Mouse (Mus musculus) lung, adult 2 months (tissue): ENCODE results near the gene Dctpp1. TPM values are rescaled to one million over a fixed set of nuclear protein-coding genes. Genes with fewer than 3 reads are reported as not detected.

Experiments
- DNase-seq: peaks from one replicate; pipeline ENCODE4 v3.0.0; 2022
- H3K4me1 ChIP-seq: fragments of 200-500 bp; 2 replicates; pipeline ENCODE4 v1.6.1; 2011; ENCODE audit warnings: low read length; ENCODE audit not compliant: control insufficient read depth, insufficient read depth
- H3K4me3 ChIP-seq: fragments of 200-500 bp; replicated peaks from 2 replicates; pipeline ENCODE3; 2011; ENCODE audit warnings: low read depth, mild to moderate bottlenecking, control low read depth, low read length; ENCODE audit errors: extremely low read depth
- CTCF ChIP-seq: fragments of 200-500 bp; IDR thresholded peaks from 2 replicates; pipeline ENCODE4 v1.5.1; 2011; ENCODE audit warnings: mild to moderate bottlenecking, low read length, control low read depth; ENCODE audit not compliant: insufficient read depth
- POLR2A ChIP-seq: fragments of 200-500 bp; IDR thresholded peaks from 2 replicates; pipeline ENCODE4 v1.6.1; 2011; ENCODE audit warnings: low read depth, mild to moderate bottlenecking, control low read depth, low read length, borderline replicate concordance; ENCODE audit errors: extremely low read depth
- WGBS: fragments of 180-500 bp; shearing (Covaris S2); methylation state at CpG from one replicate; pipeline ENCODE4 v1.1.7; 2018; 5-methylcytosine and 5-hydroxymethylcytosine counted together
- polyA plus RNA-seq: library from polyadenylated mRNA; depleted of rRNA; stranded (reverse); fragments of >200 nt; gene quantifications from 2 replicates; pipeline ENCODE4 v1.2.3, GENCODE M21; 2012; rRNA removed

The Dctpp1 gene
- polyA plus RNA-seq, 1 experiment, result 17.9 TPM

DNA sequence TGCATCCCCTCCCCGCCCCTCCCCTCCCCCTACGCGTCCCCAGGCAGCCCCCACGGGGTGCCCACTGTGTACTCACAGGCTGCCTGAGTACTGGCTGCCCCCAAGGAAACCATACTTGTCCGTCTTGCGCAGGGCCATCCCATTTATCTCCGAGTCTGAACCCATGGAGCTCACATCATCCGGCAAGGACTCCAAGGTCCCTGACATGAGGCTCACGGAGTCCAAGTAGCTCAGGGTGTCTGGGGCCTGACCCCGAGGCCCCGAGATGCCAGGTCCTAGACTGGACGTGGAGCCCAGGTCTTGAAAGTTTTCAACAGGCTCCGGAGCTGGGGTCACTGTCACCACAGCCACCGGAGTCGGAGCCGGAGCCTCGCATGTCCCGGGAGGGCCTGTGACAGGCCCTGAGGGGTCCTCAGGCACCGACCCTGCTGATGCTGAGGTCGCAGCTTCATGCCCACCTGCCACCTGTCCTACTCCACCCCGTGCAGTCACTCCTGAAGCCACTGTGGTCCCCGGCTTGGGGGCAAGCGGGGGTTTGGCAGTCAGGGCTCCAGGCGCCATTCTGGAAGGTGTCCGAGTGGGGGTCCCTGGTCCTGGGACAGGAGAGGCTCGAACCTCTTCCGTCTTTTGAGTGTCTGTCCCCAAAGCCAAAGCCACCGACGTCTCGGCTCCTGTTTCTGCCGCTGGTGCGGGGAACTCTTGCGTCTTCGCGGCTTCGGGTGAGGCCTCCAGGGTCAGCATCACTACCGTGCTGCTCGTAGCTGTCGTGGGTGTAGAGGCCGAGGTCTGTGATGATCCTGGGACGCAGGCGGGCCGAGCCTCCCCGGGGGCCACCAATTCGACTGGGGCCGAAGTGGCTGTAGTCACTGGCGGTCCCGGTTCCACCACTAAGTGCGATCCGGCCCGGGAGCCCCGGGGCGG, 52.9 kb downstream of the Dctpp1 start:
- TF ChIP-seq POLR2A (no peak), CTCF (no peak)
- DNase-seq, result no peak
- H3K4me1 ChIP-seq, result peaks cover 4% of the 10 kb centered on the region
- peak overlapping the region; percentile 83 for H3K4me3 ChIP-seq
- WGBS, result under 1% methylated on average over 53 of the region's 53 CpGs

Other genes starting within 250 kb of the Dctpp1 start
- 82.2 and 125 TPM in 2 replicates for gene Mvp, start 246.1 kb downstream of the Dctpp1 start, polyA plus RNA-seq
- gene Pagr1b, start 244.2 kb downstream of the Dctpp1 start, polyA plus RNA-seq, result 2.6 and 2.8 TPM in 2 replicates
- gene Pagr1a, start 243.4 kb downstream of the Dctpp1 start, polyA plus RNA-seq, result 5.7 and 7.5 TPM in 2 replicates
- gene Gm42742, start 239.6 kb downstream of the Dctpp1 start, polyA plus RNA-seq, result 26.5 and 38.8 TPM in 2 replicates
- gene Prrt2, start 239.5 kb downstream of the Dctpp1 start, polyA plus RNA-seq, result 8.1 and 9.8 TPM in 2 replicates
- gene Maz, start 233.7 kb downstream of the Dctpp1 start, polyA plus RNA-seq, result 131 and 194 TPM in 2 replicates
- gene Kif22, start 218.2 kb downstream of the Dctpp1 start, polyA plus RNA-seq, result 0.78 and 1.3 TPM in 2 replicates
- 0.37 and 19.0 TPM in 2 replicates for gene Zg16, start 173.4 kb downstream of the Dctpp1 start, polyA plus RNA-seq
- gene AI467606, start 169.3 kb downstream of the Dctpp1 start, polyA plus RNA-seq, result 45.0 and 49.9 TPM in 2 replicates
- 0.57 and 0.93 TPM in 2 replicates for gene Qprt, start 138.5 kb downstream of the Dctpp1 start, polyA plus RNA-seq
- gene Spn, start 122.9 kb downstream of the Dctpp1 start, polyA plus RNA-seq, result 11.8 and 13.2 TPM in 2 replicates
- gene Cd2bp2, start 64.7 kb downstream of the Dctpp1 start, polyA plus RNA-seq, result 20.7 and 31.0 TPM in 2 replicates
- 30.3 and 32.9 TPM in 2 replicates for gene Tbc1d10b, start 52.2 kb downstream of the Dctpp1 start, polyA plus RNA-seq
- 1.3 and 135 TPM in 2 replicates for gene Mylpf, start 51.8 kb downstream of the Dctpp1 start, polyA plus RNA-seq
- 8.9 and 11.6 TPM in 2 replicates for gene Zfp553, start 27.6 kb downstream of the Dctpp1 start, polyA plus RNA-seq
- gene Sept1, start 27.6 kb downstream of the Dctpp1 start, polyA plus RNA-seq, result 26.5 and 28.5 TPM in 2 replicates
- 57.4 and 82.8 TPM in 2 replicates for gene Zfp771, start 16.4 kb downstream of the Dctpp1 start, polyA plus RNA-seq
- 15.4 and 16.2 TPM in 2 replicates for gene Sephs2, start 13.3 kb upstream of the Dctpp1 start, polyA plus RNA-seq
- gene Itgal, start 35.6 kb upstream of the Dctpp1 start, polyA plus RNA-seq, result 28.2 and 36.9 TPM in 2 replicates
- gene Zfp768, start 84.9 kb upstream of the Dctpp1 start, polyA plus RNA-seq, result 31.7 and 35.5 TPM in 2 replicates
- 10.9 TPM in 2 replicates for gene Zfp747, start 115.3 kb upstream of the Dctpp1 start, polyA plus RNA-seq
- gene 9130019O22Rik, start 126.5 kb upstream of the Dctpp1 start, polyA plus RNA-seq, result 4.1 and 5.1 TPM in 2 replicates
- gene E430018J23Rik, start 132.9 kb upstream of the Dctpp1 start, polyA plus RNA-seq, result 7.6 TPM in 2 replicates
- 7.5 and 8.5 TPM in 2 replicates for gene Zfp764, start 146.1 kb upstream of the Dctpp1 start, polyA plus RNA-seq
- gene Zfp688, start 161.4 kb upstream of the Dctpp1 start, polyA plus RNA-seq, result 22.6 and 23.0 TPM in 2 replicates
- 4.9 and 5.6 TPM in 2 replicates for gene Zfp689, start 188.4 kb upstream of the Dctpp1 start, polyA plus RNA-seq
- 80.2 and 89.0 TPM in 2 replicates for gene Prr14, start 198.9 kb upstream of the Dctpp1 start, polyA plus RNA-seq
- gene Fbrs, start 218.5 kb upstream of the Dctpp1 start, polyA plus RNA-seq, result 32.0 and 42.2 TPM in 2 replicates